Mouse (Mus musculus) monocyte, adult 59 days (primary cell): Measurements from ENCODE around the gene Ivl. TPM values are rescaled to one million over a fixed set of nuclear protein-coding genes. Genes with fewer than 3 reads are reported as not detected.

Source experiments
- total RNA-seq, 2 experiments: library from RNA; stranded (reverse); gene quantifications; one replicate each; pipeline ENCODE4 v1.2.4; 2023

The Ivl gene
- not detected for total RNA-seq

DNA sequence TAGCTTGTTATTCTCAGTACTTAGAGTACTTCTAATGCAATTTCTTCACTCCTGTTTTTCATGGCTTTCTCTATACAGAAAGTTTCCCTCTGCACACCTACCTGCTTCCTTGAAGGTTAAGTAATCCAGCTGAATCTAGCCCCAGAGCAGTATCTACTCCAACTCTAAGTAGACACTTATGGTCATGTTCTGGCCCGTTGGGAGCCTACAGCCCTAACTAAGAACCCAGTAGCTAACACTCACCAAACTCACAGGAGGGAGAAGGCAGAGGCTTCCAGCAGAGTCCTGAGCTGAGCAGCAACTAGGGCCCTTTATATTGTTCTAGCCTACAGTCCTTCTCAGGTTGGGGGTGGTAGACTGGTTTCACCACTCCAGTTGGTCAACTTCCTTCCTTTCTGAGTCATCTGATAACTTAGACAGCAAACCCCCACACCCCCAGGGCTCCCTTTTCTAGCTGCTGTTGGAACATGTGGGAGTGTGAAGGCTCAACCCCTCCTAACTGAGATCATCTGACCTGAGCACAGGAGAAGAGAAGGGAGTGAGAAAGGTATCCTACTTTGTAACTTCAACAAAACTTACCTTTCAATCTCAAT lies at the start of gene Ivl:
Ivl (minus strand) TSS at position 287 of the 593 bp plus-strand sequence.

DNA sequence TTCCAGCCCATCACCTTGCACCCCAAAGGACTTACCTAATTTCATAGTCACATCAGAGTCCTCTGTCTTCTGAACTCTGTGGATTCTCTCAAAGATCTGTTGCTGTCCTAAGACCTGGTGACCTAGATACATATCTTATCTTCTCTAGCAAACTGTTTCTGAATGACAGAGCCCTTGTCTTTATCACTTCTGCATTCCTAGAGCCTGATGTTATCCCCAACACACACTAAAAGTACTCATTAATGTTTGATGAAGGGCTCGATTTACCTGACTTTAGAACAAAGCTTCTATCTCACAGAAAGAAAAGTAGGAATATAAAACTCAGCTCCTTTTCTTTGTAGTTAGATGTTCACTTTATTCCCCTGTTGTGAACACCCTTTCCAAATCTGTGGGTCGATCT lies 48.0 kb upstream of the Ivl start, which contains the start of gene Lce6a:
Lce6a (minus strand) TSS at position 101 of the 400 bp plus-strand sequence.

GRCm38 (mm10) chr3:92607392-92607791 lies 33.9 kb upstream of the Ivl start, which contains the start of gene 2210017I01Rik:
TSS of gene 2210017I01Rik (minus strand) at chr3:92607492.

GRCm38 (mm10) chr3:92588858-92589257 lies 15.3 kb upstream of the Ivl start, which contains the start of gene Smcp:
TSS of gene Smcp (minus strand) at chr3:92588997.

GRCm38 (mm10) chr3:92534411-92534810 lies 39.1 kb downstream of the Ivl start, which contains the start of gene 2310046K23Rik:
TSS of gene 2310046K23Rik (minus strand) at chr3:92534511.

Other genes with a start within 250 kb of the Ivl start
- gene Sprr2d, start 234.6 kb downstream of the Ivl start, total RNA-seq = not detected
- not detected for gene Sprr2e, start 221.6 kb downstream of the Ivl start, total RNA-seq
- gene Sprr2f, start 208.5 kb downstream of the Ivl start, total RNA-seq = not detected
- gene Sprr2h, start 188.1 kb downstream of the Ivl start, total RNA-seq = not detected
- not detected for gene Sprr2i, start 165.7 kb downstream of the Ivl start, total RNA-seq
- not detected for gene Sprr2j-ps, start 155.7 kb downstream of the Ivl start, total RNA-seq
- gene Gm9774, start 144.3 kb downstream of the Ivl start, total RNA-seq = 1 to 10 TPM in 1 of 2 experiments, under 1 TPM in 1; 0.86 to 2.0 TPM
- not detected for gene Sprr2k, start 141.2 kb downstream of the Ivl start, total RNA-seq
- not detected for gene Sprr1b, start 134.9 kb downstream of the Ivl start, total RNA-seq
- gene Sprr3, start 115.0 kb downstream of the Ivl start, total RNA-seq = not detected
- not detected for gene Sprr1a, start 87.8 kb downstream of the Ivl start, total RNA-seq
- not detected for gene Sprr4, start 73.2 kb downstream of the Ivl start, total RNA-seq
- not detected for gene 2310046K23Rik, start 39.2 kb downstream of the Ivl start, total RNA-seq
- not detected for gene Smcp, start 15.3 kb upstream of the Ivl start, total RNA-seq
- not detected for gene 2210017I01Rik, start 33.8 kb upstream of the Ivl start, total RNA-seq
- not detected for gene Lce6a, start 47.9 kb upstream of the Ivl start, total RNA-seq
- gene Lce1a1, start 74.6 kb upstream of the Ivl start, total RNA-seq = not detected
- not detected for gene Lce1b, start 83.2 kb upstream of the Ivl start, total RNA-seq
- gene Lce1a2, start 96.6 kb upstream of the Ivl start, total RNA-seq = not detected
- gene Lce1c, start 105.5 kb upstream of the Ivl start, total RNA-seq = not detected
- gene Lce1d, start 113.5 kb upstream of the Ivl start, total RNA-seq = not detected
- not detected for gene Lce1e, start 135.3 kb upstream of the Ivl start, total RNA-seq
- gene Lce1f, start 146.6 kb upstream of the Ivl start, total RNA-seq = not detected
- gene Gm38119, start 165.4 kb upstream of the Ivl start, total RNA-seq = not detected
- not detected for gene Lce1g, start 178.6 kb upstream of the Ivl start, total RNA-seq
- gene Lce1h, start 191.3 kb upstream of the Ivl start, total RNA-seq = not detected
- not detected for gene Lce1i, start 205.2 kb upstream of the Ivl start, total RNA-seq
- not detected for gene Lce1j, start 216.8 kb upstream of the Ivl start, total RNA-seq
- not detected for gene Lce1k, start 234.2 kb upstream of the Ivl start, total RNA-seq